Mouse (Mus musculus) heart, adult 2 months (tissue): ENCODE measurements at regions not wholly inside any gene's neighbourhood (a gene's known extent, or its start where the extent isn't known, plus 50 kb on each side); places are given as distances from the start of the nearest gene placed in this dataset.

Experiments used
- CTCF ChIP-seq: fragments of 200-600 bp; IDR thresholded peaks from 2 replicates; pipeline ENCODE4 v1.8.1; 2022; ENCODE audit warnings: antibody characterized with exemption, mild to moderate bottlenecking, moderate library complexity
- EP300 ChIP-seq: fragments of 200-500 bp; IDR thresholded peaks from 2 replicates; pipeline ENCODE4 v1.6.1; 2011; ENCODE audit warnings: low read depth, low read length, control low read depth; ENCODE audit not compliant: insufficient read depth
- POLR2A ChIP-seq: fragments of 200-500 bp; IDR thresholded peaks from 2 replicates; pipeline ENCODE4 v1.6.1; 2011; ENCODE audit warnings: mild to moderate bottlenecking, low read depth, low read length, control low read depth; ENCODE audit not compliant: insufficient read depth

DNA sequence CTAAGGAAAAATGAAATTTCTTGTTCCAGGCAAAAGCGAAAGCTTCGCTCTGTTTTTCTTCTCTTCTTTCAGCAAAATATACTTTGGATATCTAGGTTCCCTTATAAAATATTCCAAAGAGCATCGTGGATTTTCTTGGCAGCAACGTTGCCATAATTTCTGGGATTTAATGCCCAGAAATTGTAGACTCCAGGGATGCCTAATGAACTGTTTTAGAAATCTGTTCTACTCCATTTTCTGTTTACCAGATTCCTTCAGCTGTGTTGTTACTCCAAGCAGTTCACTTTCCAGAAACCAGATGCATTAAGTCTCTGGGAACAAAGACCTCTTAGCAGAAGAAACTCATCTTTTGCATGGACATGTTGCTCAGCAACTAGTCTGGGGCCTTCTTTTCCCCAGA lies 504.5 kb downstream of the Nyap2 start:
- no peak for TF ChIP-seq POLR2A
- TF ChIP-seq CTCF: no peak
- no peak for TF ChIP-seq EP300
